Mouse (Mus musculus) brain, embryonic 18.5 days (tissue): ENCODE measurements around the gene Zfp689.
"Not testable (repeated sequence)": the region's sequence is repeated elsewhere in the genome, so short reads cannot be mapped to it uniquely, and the experiment has no call there.

Experiments used
- DNase-seq: peaks from one replicate; pipeline ENCODE4 v3.0.0-alpha.2; 2012; ENCODE audit warnings: low read depth, low spot score

The Zfp689 gene

DNA sequence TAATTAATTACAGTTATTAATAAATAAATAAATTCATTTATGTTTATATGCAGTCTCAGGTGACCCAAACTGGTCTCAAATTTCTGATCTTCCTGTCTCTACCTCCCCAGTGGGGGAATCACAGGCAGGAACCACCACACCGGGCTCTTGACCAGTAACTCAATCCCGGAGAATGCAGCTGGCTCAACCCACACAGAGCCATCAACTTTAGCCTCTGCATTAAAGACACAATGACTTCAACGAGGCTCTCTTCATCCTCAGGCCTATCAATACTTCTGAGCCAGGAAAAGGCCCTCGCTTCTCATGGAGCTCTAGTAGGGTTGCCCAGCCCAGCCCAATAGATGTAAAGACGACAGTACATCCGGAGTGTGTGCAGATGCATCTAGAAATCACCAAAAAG, 44.9 kb downstream of the Zfp689 start:
- not testable (repeated sequence) for DNase-seq

DNA sequence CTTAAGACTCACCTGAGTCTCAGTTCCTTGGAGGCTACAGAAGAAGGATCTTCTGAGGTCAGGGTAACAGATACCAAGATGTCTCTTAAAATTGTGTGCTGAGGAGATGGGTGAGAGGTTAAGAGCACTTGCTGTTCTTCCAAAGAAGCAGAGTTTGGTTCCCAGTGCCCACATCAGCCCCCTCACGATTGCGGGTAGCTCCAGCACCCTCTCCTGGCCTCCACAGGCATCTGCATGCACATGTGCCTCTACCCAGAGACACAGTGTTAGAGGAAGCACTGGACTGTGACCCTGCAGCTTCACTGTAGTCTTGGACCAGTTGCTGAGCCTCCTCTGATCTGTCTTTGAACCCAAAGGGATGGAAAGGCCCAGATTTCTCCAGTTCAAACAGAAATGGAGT, 46.0 kb downstream of the Zfp689 start:
- no peak for DNase-seq

DNA sequence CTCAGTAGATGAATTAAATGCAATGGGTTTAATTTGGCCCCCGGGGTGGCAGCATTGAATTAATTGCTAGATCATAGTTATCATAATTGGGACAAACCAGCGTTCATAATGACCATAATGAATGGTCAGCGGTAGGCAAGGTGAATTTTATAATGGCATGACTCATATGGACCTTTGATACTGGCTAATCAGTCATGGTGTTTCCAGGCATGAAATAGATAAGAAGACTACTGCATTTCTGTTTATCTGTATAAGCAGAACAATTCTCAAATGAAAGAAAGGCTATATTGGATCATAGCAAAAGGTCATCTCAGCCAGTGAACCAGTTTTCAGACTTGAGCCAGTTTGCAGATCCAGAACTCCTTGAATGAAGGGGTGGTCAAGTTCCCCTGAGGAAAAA, 48.6 kb downstream of the Zfp689 start:
- DNase-seq = no peak

DNA sequence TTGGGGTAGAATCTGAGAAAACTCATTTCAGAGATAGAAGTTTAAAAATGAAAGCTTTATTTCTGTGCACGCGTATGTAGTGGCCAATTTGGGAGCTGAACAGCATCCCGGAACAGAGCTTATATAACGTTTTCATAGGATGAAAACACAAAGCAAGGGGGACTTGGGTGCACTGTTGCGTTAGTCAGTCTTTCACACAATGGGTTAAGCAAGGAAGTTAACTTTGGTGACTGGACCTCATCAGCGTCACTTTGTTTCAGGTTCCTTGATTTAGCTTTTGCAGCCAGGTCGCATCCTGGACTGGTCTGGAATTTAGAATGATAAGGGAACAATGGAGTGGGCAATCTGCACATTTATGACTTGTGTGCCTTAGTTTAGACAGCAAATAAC, 55.0 kb downstream of the Zfp689 start:
- DNase-seq = no peak

- peak; percentile 95 for DNase-seq
Measured at GRCm38 (mm10) chr7:127393157-127393943, 55.6 kb downstream of the Zfp689 start, which contains the start of gene E430018J23Rik. Gene E430018J23Rik, minus strand, starts transcription at chr7:127393629.

DNA sequence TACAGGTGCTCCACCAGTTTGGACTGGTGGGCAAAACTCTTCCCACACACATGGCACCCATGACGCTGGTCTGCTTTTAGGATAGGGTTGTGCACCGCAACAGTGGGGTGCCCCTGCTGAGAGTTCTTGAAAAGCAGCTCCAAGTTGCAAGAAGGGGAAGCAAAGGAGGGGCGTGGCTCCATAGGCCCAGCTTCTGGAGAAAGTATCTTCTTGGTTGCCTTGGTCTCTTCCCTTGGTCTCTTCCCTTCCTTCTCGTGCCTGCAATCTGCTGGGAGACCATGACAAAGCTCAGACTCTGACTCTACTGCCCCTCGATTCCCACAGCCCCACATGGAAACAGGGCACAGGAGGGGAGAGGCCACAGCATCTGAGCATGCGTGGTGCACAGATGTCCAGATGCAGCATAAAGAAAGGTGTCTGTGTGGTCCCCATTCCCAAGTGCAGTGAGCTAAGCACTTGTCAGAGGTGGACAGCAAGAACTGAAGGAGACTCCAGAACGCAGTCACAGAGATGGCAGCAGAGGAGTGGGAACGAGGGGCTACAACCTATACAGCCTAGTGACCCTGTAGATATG, 56.6 kb downstream of the Zfp689 start:
- no peak for DNase-seq
